In genomic region chr13:20146848-20147247, GRCm38 (mm10) we compare ENCODE assay signal across 24 mouse cellular contexts. TPM values are rescaled to one million over a fixed set of nuclear protein-coding genes. Genes with fewer than 3 reads are reported as not detected.
DNase-seq lines count a peak whose midpoint lies in the region; ATAC-seq and TF ChIP-seq lines count a peak whose summit lies in the region.
"Had no signal": no experiment of that assay in that cellular context is flagged by ENCODE, and none has a peak within 500 bp of the region (broad histone marks: within the 10 kb centered on the region; RNA-seq: fewer than 3 reads in every experiment).

No protein-coding gene starts in this region.

- TF ChIP-seq EP300 in liver, postnatal 0 days (IDR thresholded peaks at IDR 0.05; ENCODE audit: low read depth) = no peak
- no peak for TF ChIP-seq EP300 in CH12.LX (IDR thresholded peaks at IDR 0.05; ENCODE audit: low read length)

- dilution Hi-C loops in CH12.LX (cut with MboI; ENCODE audit: extremely low pct_ligation_motif_present, extremely low pct_unique_long_range_greater_than_20kb, low sequenced_read_pairs) = no loop called here

- in situ Hi-C loops in CH12.LX (cut with MboI; ENCODE audit: low pct_ligation_motif_present, low pct_unique_long_range_greater_than_20kb, low sequenced_read_pairs) = no loop called here

- H3K9me3 ChIP-seq in heart, embryonic 12.5 days (replicated peaks) = no peaks in the 10 kb centered on the region
- H3K9me3 ChIP-seq in liver, embryonic 12.5 days (replicated peaks) = no peaks in the 10 kb centered on the region
- H3K9me3 ChIP-seq in liver, postnatal 0 days (ENCODE audit: low read length) = no peaks in the 10 kb centered on the region
- H3K9me3 ChIP-seq in lung, embryonic 14.5 days (ENCODE audit: low read depth, low read length) = no peaks in the 10 kb centered on the region
- no peaks in the 10 kb centered on the region for H3K9me3 ChIP-seq in CH12.LX (replicated peaks; ENCODE audit: low read length)
- H3K9me3 ChIP-seq: embryonic facial prominence, embryonic 12.5 days; embryonic facial prominence, embryonic 15.5 days; G1E; heart, embryonic 10.5 days; hindbrain, embryonic 12.5 days; hindbrain, embryonic 15.5 days had no signal

- TF ChIP-seq RAD21 in CH12.LX (IDR thresholded peaks at IDR 0.05; ENCODE audit: low read depth, low read length) = no peak

- 85% methylated on average over 4 of the region's 4 CpGs for WGBS in heart, embryonic 12.5 days
- 75% methylated on average over 4 of the region's 4 CpGs for WGBS in liver, embryonic 12.5 days (ENCODE audit: insufficient replicate concordance)
- WGBS in liver, postnatal 0 days (ENCODE audit: insufficient replicate concordance) = 80% methylated on average over 4 of the region's 4 CpGs
- WGBS in lung, embryonic 14.5 days = 80% methylated on average over 4 of the region's 4 CpGs

- TF ChIP-seq POLR2A in CH12.LX (IDR thresholded peaks at IDR 0.05; ENCODE audit: low read depth, low read length) = no peak

- no peak for ATAC-seq in heart, embryonic 12.5 days (ENCODE audit: insufficient number of reproducible peaks, low FRiP score)
- ATAC-seq in liver, embryonic 12.5 days = no peak
- ATAC-seq in liver, postnatal 0 days = no peak
- no peak for ATAC-seq in lung, embryonic 14.5 days (ENCODE audit: insufficient read depth)
- ATAC-seq: forebrain, embryonic 14.5 days; forebrain, postnatal 0 days; Patski had no signal

- H3K9ac ChIP-seq in heart, embryonic 12.5 days = no peak overlapping the region
- 0 out of 2 replicates have a peak overlapping the region, but pooled peaks have one; percentile 6 for H3K9ac ChIP-seq in liver, embryonic 12.5 days
- H3K9ac ChIP-seq in liver, postnatal 0 days (replicated peaks) = no peak overlapping the region
- H3K9ac ChIP-seq in lung, embryonic 14.5 days = no peak overlapping the region
- no peak overlapping the region for H3K9ac ChIP-seq in CH12.LX (ENCODE audit: insufficient read depth, low read depth)
- H3K9ac ChIP-seq: embryonic facial prominence, embryonic 12.5 days; embryonic facial prominence, embryonic 15.5 days; forebrain, postnatal 0 days; hindbrain, embryonic 12.5 days; hindbrain, embryonic 15.5 days had no signal

- TF ChIP-seq CTCF in liver, postnatal 0 days (IDR thresholded peaks at IDR 0.05; ENCODE audit: low read depth) = no peak
- TF ChIP-seq CTCF in lung, embryonic 14.5 days (IDR thresholded peaks at IDR 0.05; ENCODE audit: low read depth) = no peak
- no peak for TF ChIP-seq CTCF in CH12.LX (conservative IDR thresholded peaks at IDR 0.05 in 1 of 2, IDR thresholded peaks at IDR 0.05 in 1 of 2; ENCODE audit: low read depth in 2 of 2, low read length in 2 of 2)

- H3K4me1 ChIP-seq in heart, embryonic 12.5 days (replicated peaks) = peaks cover 19% of the 10 kb centered on the region; the same call in 1 of the 2 replicates
- peaks cover 63% of the 10 kb centered on the region for H3K4me1 ChIP-seq in liver, embryonic 12.5 days
- H3K4me1 ChIP-seq in liver, postnatal 0 days (ENCODE audit: insufficient read depth) = peaks cover 53% of the 10 kb centered on the region
- peaks cover 11% of the 10 kb centered on the region; the same call in 1 of the 2 replicates for H3K4me1 ChIP-seq in lung, embryonic 14.5 days (ENCODE audit: insufficient read depth)
- peaks cover 35 to 84% of the 10 kb centered on the region in 2 experiments for H3K4me1 ChIP-seq in CH12.LX (ENCODE audit: control insufficient read depth in 1 of 2, insufficient read depth in 2 of 2)
- H3K4me1 ChIP-seq: hindbrain, embryonic 15.5 days had no signal

- no peak overlapping the region for H3K27ac ChIP-seq in heart, embryonic 12.5 days (ENCODE audit: poor library complexity, severe bottlenecking)
- no peak overlapping the region for H3K27ac ChIP-seq in liver, embryonic 12.5 days
- no peak overlapping the region for H3K27ac ChIP-seq in liver, postnatal 0 days (ENCODE audit: low read depth)
- H3K27ac ChIP-seq in lung, embryonic 14.5 days (ENCODE audit: low read depth) = peak overlapping the region; percentile 43; the same call in 1 of the 2 replicates
- no peak overlapping the region for H3K27ac ChIP-seq in CH12.LX (ENCODE audit: insufficient read depth, low read depth)
- H3K27ac ChIP-seq: embryonic facial prominence, embryonic 12.5 days; embryonic facial prominence, embryonic 15.5 days; gastrocnemius, adult 2 months; heart, adult 2 months; heart, embryonic 10.5 days; hindbrain, embryonic 12.5 days; hindbrain, embryonic 15.5 days had no signal

- H3K4me3 ChIP-seq in heart, embryonic 12.5 days = no peak overlapping the region
- H3K4me3 ChIP-seq in liver, embryonic 12.5 days = no peak overlapping the region
- H3K4me3 ChIP-seq in liver, postnatal 0 days (ENCODE audit: low read depth, low read length) = no peak overlapping the region
- no peak overlapping the region for H3K4me3 ChIP-seq in lung, embryonic 14.5 days (ENCODE audit: low read depth, low read length)
- no peak overlapping the region for H3K4me3 ChIP-seq in CH12.LX (replicated peaks in 1 of 3; ENCODE audit: low read depth in 2 of 3, low read length in 2 of 3, poor library complexity in 1 of 3)
- H3K4me3 ChIP-seq: embryonic facial prominence, embryonic 12.5 days; embryonic facial prominence, embryonic 15.5 days; gastrocnemius, adult 2 months; heart, adult 2 months; heart, embryonic 10.5 days; hindbrain, embryonic 12.5 days; hindbrain, embryonic 15.5 days had no signal

- DNase-seq in heart, adult 11 months = peak; percentile 86
- no peak for DNase-seq in liver, postnatal 0 days
- no peak for DNase-seq in lung, embryonic 14.5 days
- no peak for DNase-seq in lung, postnatal 25 days (ENCODE audit: low spot score)
- no peak for DNase-seq in CH12.LX (ENCODE audit: extremely low read depth)
- DNase-seq: adrenal gland, postnatal 10 days; adrenal gland, postnatal 36 days; cerebellum, adult 2 months; cerebellum, adult 9-11 months; cerebellum, postnatal 25 days; forebrain, postnatal 0 days; gastrocnemius, adult 2 months; gastrocnemius, postnatal 14 days; heart, adult 2 months had no signal

- no peak overlapping the region for H3K4me2 ChIP-seq in heart, embryonic 12.5 days
- H3K4me2 ChIP-seq in liver, embryonic 12.5 days = no peak overlapping the region
- no peak overlapping the region for H3K4me2 ChIP-seq in liver, postnatal 0 days (ENCODE audit: low read depth, low read length)
- no peak overlapping the region for H3K4me2 ChIP-seq in lung, embryonic 14.5 days
- 0 out of 2 replicates have a peak overlapping the region, but pooled peaks have one; percentile 11 for H3K4me2 ChIP-seq in CH12.LX (ENCODE audit: insufficient read depth, low read depth, poor library complexity, severe bottlenecking)
- H3K4me2 ChIP-seq: embryonic facial prominence, embryonic 12.5 days; embryonic facial prominence, embryonic 15.5 days; hindbrain, embryonic 12.5 days; hindbrain, embryonic 15.5 days had no signal

- peaks cover 13% of the 10 kb centered on the region for H3K79me2 ChIP-seq in CH12.LX (replicated peaks; ENCODE audit: control insufficient read depth, extremely low read depth, insufficient read depth, poor library complexity, severe bottlenecking)

- no peaks in the 10 kb centered on the region for H3K36me3 ChIP-seq in heart, embryonic 12.5 days
- no peaks in the 10 kb centered on the region for H3K36me3 ChIP-seq in liver, embryonic 12.5 days
- no peaks in the 10 kb centered on the region for H3K36me3 ChIP-seq in liver, postnatal 0 days (replicated peaks; ENCODE audit: insufficient read depth, low read length)
- no peaks in the 10 kb centered on the region for H3K36me3 ChIP-seq in lung, embryonic 14.5 days (ENCODE audit: insufficient read depth)
- peaks cover 3 to 17% of the 10 kb centered on the region in 2 experiments for H3K36me3 ChIP-seq in CH12.LX (replicated peaks in 1 of 2; ENCODE audit: control insufficient read depth in 1 of 2, insufficient read depth in 1 of 2, low read length in 1 of 2)
- H3K36me3 ChIP-seq: embryonic facial prominence, embryonic 12.5 days; embryonic facial prominence, embryonic 15.5 days; G1E; heart, embryonic 10.5 days; hindbrain, embryonic 12.5 days; hindbrain, embryonic 15.5 days had no signal

- no peaks in the 10 kb centered on the region for H3K27me3 ChIP-seq in heart, embryonic 12.5 days (replicated peaks)
- peaks cover 17% of the 10 kb centered on the region; the same call in 1 of the 2 replicates for H3K27me3 ChIP-seq in liver, embryonic 12.5 days (replicated peaks)
- no peaks in the 10 kb centered on the region for H3K27me3 ChIP-seq in liver, postnatal 0 days (ENCODE audit: insufficient read depth, low read length)
- no peaks in the 10 kb centered on the region for H3K27me3 ChIP-seq in lung, embryonic 14.5 days (ENCODE audit: insufficient read depth, low read length)
- H3K27me3 ChIP-seq in CH12.LX (replicated peaks) = no peaks in the 10 kb centered on the region
- H3K27me3 ChIP-seq: embryonic facial prominence, embryonic 12.5 days; embryonic facial prominence, embryonic 15.5 days; hindbrain, embryonic 12.5 days; hindbrain, embryonic 15.5 days; Patski had no signal

TF ChIP-seq in CH12.LX, 34 proteins besides CTCF, POLR2A, EP300 and RAD21:
- no peak for TF ChIP-seq NELFE (IDR thresholded peaks at IDR 0.05; ENCODE audit: low read depth, low read length)
- TF ChIP-seq JUN (IDR thresholded peaks at IDR 0.05; ENCODE audit: insufficient read depth, low read depth, low read length) = no peak
- no peak for TF ChIP-seq MAFK (IDR thresholded peaks at IDR 0.05; ENCODE audit: insufficient replicate concordance, low read length)
- TF ChIP-seq E2F4 (IDR thresholded peaks at IDR 0.05; ENCODE audit: insufficient replicate concordance, low read depth, low read length) = no peak
- no peak for TF ChIP-seq BHLHE40 (IDR thresholded peaks at IDR 0.05; ENCODE audit: low read depth, low read length)
- TF ChIP-seq USF2 (conservative IDR thresholded peaks at IDR 0.05; ENCODE audit: low read depth, low read length) = no peak

RNA-seq across cellular contexts. Expression of gene Elmo1, which starts 56.5 kb away (rescaled TPM):
- 8.8 and 9.4 TPM in 2 replicates for polyA plus RNA-seq in heart, embryonic 12.5 days (2016; fragmentation: Nextera tagmentation; extraction: Ambion mirVana)
- 6.2 and 6.7 TPM in 2 replicates for polyA plus RNA-seq in liver, embryonic 12.5 days (2016; fragmentation: Nextera tagmentation; extraction: Ambion mirVana)
- polyA plus RNA-seq in liver, postnatal 0 days (2015; fragmentation: Nextera tagmentation; extraction: Ambion mirVana) = 2.7 and 3.1 TPM in 2 replicates
- polyA plus RNA-seq in lung, embryonic 14.5 days (2014; fragmentation: Nextera tagmentation; extraction: Ambion mirVana) = 37.8 and 38.5 TPM in 2 replicates
- 32.2 and 35.8 TPM in 2 replicates for total RNA-seq in CH12.LX (2012; rRNA removed)
- total RNA-seq in CH12.LX (2014; rRNA removed) = 22.2 and 23.1 TPM in 2 replicates
- 42.8 and 50.2 TPM in 2 replicates for polyA plus RNA-seq in CH12.LX (2012; ENCODE audit: insufficient read length, low read depth)
- polyA plus RNA-seq: G1E had no signal
